Mouse (Mus musculus) megakaryocyte, embryonic 14.5 days (primary cell): ENCODE data around the gene Rarg.

Source experiments
- FLI1 ChIP-seq: IDR thresholded peaks from 2 replicates; pipeline ENCODE4 v1.6.1; 2012; ENCODE audit warnings: low read length, inconsistent platforms, mixed read lengths
- GATA1 ChIP-seq: IDR thresholded peaks from 3 replicates; pipeline ENCODE4 v1.6.1; 2012; ENCODE audit warnings: mixed read lengths, low read length, inconsistent platforms, borderline replicate concordance

DNA sequence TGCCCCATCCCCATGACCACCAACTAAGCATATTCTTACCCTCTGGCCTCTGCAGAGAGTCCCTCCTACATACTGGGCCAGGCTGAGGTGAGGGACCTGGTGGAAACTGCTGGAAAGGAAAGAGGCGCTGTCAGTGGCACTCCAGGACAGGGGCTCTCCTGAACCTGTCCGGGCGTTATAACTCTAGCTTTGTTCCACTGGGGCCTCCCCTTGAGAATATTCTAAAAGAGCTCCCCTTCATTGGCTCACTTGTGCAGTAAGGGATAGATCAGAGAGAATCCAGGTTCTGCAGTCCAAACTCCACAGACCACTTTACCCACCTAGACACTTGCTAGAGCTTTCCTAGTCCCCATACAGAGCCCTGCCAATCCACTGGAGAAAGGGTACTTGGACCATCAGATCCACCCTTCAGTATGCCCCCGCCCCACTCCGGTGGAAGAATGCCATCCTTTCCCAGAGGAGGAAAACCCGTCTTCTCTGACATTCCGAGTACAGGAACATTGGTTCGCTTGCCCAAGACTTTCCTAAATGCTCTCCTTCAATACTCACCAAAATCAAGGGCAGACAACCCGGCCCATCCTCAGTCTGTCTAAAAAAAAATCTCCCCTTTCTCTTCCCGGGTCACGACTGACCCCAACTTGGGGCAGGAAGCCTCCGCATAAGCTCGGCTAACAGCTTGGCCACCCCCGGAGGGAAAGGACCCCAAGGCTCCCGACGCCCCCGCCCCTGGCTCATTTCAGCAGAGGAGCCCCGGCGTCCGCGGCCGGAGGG, 701 bp downstream of the Rarg start:
- no peak for TF ChIP-seq FLI1
- no peak for TF ChIP-seq GATA1
